Mouse (Mus musculus) activated CD4-positive, CD25-positive, alpha-beta regulatory T cell (primary cell): Measurements from ENCODE around the gene Pdzd2. TPM values are rescaled to one million over a fixed set of nuclear protein-coding genes. Genes with fewer than 3 reads are reported as not detected.

ENCODE experiments used
- polyA plus RNA-seq, 2 experiments: library from polyadenylated mRNA; unstranded; fragments of 100-300 nt; shearing (Covaris generic); gene quantifications; one replicate each; pipeline ENCODE4 v1.2.1; 2017

Gene Pdzd2
- 1 to 10 TPM in 1 of 2 experiments, under 1 TPM in 1; 0.27 to 1.5 TPM for polyA plus RNA-seq

DNA sequence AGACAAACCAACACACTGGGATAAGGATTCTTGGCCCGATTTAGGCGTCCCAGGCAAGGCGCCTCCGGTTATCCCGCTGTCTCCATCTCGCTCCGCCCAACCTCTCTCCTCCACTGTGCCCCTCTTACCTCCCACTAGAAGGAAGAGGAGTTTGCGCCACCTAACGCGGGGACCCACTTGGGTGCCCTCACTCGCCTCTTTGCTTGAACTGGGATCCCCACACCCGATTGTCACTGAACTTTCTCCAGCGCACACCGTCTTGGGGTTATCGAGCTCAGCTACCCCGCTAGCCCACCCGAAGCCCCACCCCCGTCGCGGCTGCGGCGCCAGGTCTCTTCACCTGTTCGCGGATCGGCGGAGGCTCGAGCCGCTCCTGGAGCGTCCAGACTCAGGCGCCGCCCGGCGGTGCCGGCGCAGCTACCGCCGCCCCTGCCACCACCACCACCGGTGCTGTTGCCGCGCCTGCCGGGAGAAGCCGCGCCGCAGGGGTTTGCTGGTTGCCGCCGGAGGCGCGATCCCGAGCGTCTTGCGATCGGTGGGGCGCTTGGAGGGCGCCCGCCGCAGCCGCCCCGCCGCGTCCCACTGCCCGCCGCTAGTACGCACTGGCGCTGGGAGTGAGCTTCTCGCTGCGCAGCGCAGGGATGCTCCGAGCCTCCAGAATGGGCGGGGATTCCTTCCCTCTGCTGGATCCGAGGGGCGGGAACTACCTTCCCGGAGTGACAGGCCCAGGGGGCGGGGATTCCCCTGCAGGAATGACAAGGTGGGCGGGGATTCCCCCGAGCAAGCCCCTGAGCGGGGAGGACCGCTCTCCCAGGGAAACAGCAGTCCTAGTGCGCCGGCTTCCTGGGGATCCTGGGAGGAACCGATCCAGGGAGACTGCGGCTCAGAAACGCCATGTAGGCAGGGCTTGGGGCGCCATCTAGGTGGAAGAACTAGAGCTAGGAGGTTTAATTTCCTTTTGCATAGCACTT lies at the start of gene Pdzd2:
TSS of gene Pdzd2 (minus strand) at position 648 of the 971 bp plus-strand sequence.

DNA sequence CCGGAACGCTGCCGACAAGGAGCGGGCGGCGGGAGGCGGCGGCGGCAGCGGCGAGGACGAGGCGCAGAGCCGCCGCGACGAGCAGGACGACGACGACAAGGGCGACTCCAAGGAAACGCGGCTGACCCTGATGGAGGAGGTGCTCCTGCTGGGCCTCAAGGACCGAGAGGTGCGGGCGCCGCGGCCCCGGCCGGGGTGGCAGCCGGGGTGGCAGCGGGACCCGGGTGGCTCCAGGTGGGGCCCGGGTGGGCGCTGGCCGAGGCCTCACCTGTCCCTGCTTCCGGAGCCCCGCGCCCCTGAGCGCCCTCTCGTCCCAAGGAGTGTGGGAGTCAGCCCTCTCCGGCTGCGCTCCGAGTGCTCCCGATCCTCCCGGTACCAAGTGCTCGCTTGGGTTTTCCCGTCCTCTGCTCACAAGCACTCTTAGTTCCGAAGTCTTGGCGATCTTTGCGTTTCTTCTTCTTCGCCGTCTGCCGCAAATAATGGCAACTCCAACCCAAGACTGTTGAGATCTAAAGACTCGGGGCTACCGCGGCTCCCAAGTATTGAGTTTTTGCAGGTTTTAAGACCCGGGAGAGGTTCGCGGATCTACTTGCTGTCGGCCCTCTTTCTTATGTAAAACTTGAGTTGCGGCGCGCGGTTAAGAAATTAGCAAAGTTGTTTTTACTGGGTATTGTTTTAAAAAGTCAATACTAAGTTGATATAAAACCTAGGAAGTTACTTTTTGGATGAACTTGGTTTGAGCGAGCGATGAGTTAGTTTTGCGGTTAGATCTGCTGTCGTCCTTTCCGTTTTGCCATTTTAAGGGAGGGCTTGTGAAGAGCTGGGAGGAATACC lies 417.7 kb downstream of the Pdzd2 start, which contains the start of gene 1810049J17Rik:
TSS of gene 1810049J17Rik (minus strand) at position 112 of the 834 bp plus-strand sequence.

DNA sequence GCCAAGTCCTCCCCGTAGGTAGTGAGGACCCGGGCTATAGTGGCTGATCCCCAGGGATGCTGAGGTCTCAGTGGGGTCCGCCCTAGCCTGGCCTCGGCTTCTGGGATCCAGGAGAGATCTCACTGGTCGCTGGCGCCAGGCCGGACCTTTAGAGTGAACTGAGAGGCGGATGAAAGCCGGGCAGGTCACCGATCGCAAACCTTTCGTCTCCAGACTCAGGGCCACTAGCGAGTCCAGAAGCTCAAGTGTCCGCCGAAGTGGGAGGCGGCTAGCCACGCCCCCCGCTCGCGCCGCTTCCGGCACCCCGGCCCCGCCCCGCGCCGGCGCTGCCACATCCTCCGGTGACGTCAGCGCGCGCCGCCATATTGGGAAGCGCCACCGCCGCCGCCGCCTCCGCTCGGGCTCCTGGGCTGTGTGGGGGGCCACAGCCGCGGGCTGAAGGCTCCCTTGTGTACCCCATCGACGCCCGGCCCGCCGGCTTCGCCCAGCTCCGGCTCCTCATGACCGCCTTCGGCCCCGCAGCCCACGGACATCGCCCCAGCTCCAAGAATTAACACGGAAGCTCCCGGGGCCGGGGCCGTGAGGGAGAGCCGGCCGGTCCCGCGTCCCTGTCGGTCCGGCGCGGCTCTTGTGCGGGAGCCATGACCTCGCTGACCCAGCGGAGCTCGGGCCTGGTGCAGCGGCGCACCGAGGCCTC lies 418.5 kb downstream of the Pdzd2 start, which contains the start of gene Golph3:
TSS of gene Golph3 (plus strand) at position 360 of the 697 bp plus-strand sequence.

Other genes starting within 250 kb of the Pdzd2 start
- 10 to 100 TPM; 28.3 to 31.9 TPM for gene 6030458C11Rik, start 84.7 kb upstream of the Pdzd2 start, polyA plus RNA-seq
- gene Drosha, start 84.9 kb upstream of the Pdzd2 start, polyA plus RNA-seq = 10 to 100 TPM; 14.2 to 18.4 TPM